Mouse (Mus musculus) thymus, postnatal 0 days (tissue): Measurements from ENCODE around the gene Bloc1s1. TPM values are rescaled to one million over a fixed set of nuclear protein-coding genes. Genes with fewer than 3 reads are reported as not detected.

Source experiments
- DNase-seq: peaks from one replicate; pipeline ENCODE4 v3.0.0-alpha.2; 2015; ENCODE audit warnings: low spot score
- polyA plus RNA-seq: library from polyadenylated mRNA; unstranded; fragments of >200 nt; fragmentation: Nextera tagmentation; extraction: Ambion mirVana; gene quantifications from 2 replicates; pipeline ENCODE4 v1.2.1, GENCODE M21; 2015

Bloc1s1 gene
- polyA plus RNA-seq, 1 experiment from 2014 or later: 253 TPM

GRCm38 (mm10) chr10:128870341-128870740 lies 53.5 kb downstream of the Bloc1s1 start:
- no peak for DNase-seq

Other genes starting within 250 kb of the Bloc1s1 start
- gene Suox, start 250.0 kb downstream of the Bloc1s1 start, polyA plus RNA-seq: 13.4 and 16.9 TPM in 2 replicates
- 45.3 and 46.5 TPM in 2 replicates for gene Rab5b, start 227.8 kb downstream of the Bloc1s1 start, polyA plus RNA-seq
- 1.1 and 1.3 TPM in 2 replicates for gene Pmel, start 219.8 kb downstream of the Bloc1s1 start, polyA plus RNA-seq
- 115 and 117 TPM in 2 replicates for gene Cdk2, start 219.0 kb downstream of the Bloc1s1 start, polyA plus RNA-seq
- 135 and 136 TPM in 2 replicates for gene Dgka, start 179.2 kb downstream of the Bloc1s1 start, polyA plus RNA-seq
- gene Pym1, start 176.1 kb downstream of the Bloc1s1 start, polyA plus RNA-seq: 74.7 and 79.2 TPM in 2 replicates
- 0.48 and 0.67 TPM in 2 replicates for gene Mmp19, start 133.1 kb downstream of the Bloc1s1 start, polyA plus RNA-seq
- gene Dnajc14, start 120.0 kb downstream of the Bloc1s1 start, polyA plus RNA-seq: 32.5 and 32.8 TPM in 2 replicates
- gene Tmem198b, start 119.7 kb downstream of the Bloc1s1 start, polyA plus RNA-seq: 6.0 and 6.6 TPM in 2 replicates
- gene Sarnp, start 106.7 kb downstream of the Bloc1s1 start, polyA plus RNA-seq: 186 and 199 TPM in 2 replicates
- 102 and 113 TPM in 2 replicates for gene Ormdl2, start 102.4 kb downstream of the Bloc1s1 start, polyA plus RNA-seq
- 2.3 and 3.0 TPM in 2 replicates for gene Gdf11, start 32.3 kb downstream of the Bloc1s1 start, polyA plus RNA-seq
- 172 and 183 TPM in 2 replicates for gene Cd63, start 23.0 kb downstream of the Bloc1s1 start, polyA plus RNA-seq
- gene Rdh5, start 1.1 kb downstream of the Bloc1s1 start, polyA plus RNA-seq: 6.3 and 7.1 TPM in 2 replicates
- gene Itga7, start 9.8 kb upstream of the Bloc1s1 start, polyA plus RNA-seq: 2.4 and 2.5 TPM in 2 replicates
- gene Mettl7b, start 37.0 kb upstream of the Bloc1s1 start, polyA plus RNA-seq: 3.4 and 5.5 TPM in 2 replicates
- gene Olfr9, start 65.4 kb upstream of the Bloc1s1 start, polyA plus RNA-seq: not detected in 2 replicates
- not detected in 2 replicates for gene Olfr763, start 86.8 kb upstream of the Bloc1s1 start, polyA plus RNA-seq
- gene Olfr764-ps1, start 115.9 kb upstream of the Bloc1s1 start, polyA plus RNA-seq: not detected in 2 replicates
- not detected in 2 replicates for gene Olfr765, start 126.0 kb upstream of the Bloc1s1 start, polyA plus RNA-seq
- gene Olfr766-ps1, start 144.9 kb upstream of the Bloc1s1 start, polyA plus RNA-seq: not detected in 2 replicates
- gene Olfr767, start 158.9 kb upstream of the Bloc1s1 start, polyA plus RNA-seq: not detected in 2 replicates
- gene Olfr768, start 175.3 kb upstream of the Bloc1s1 start, polyA plus RNA-seq: not detected in 2 replicates
- gene Olfr769, start 193.8 kb upstream of the Bloc1s1 start, polyA plus RNA-seq: not detected in 2 replicates
- gene Olfr770, start 215.0 kb upstream of the Bloc1s1 start, polyA plus RNA-seq: not detected in 2 replicates
- not detected in 2 replicates for gene Olfr771, start 240.7 kb upstream of the Bloc1s1 start, polyA plus RNA-seq